Mouse (Mus musculus): Measurements from ENCODE around the gene Gm20696. TPM values are rescaled to one million over a fixed set of nuclear protein-coding genes. Genes with fewer than 3 reads are reported as not detected.

Gm20696 gene
- polyA plus RNA-seq, 1 experiment = 0.24 TPM

GRCm38 (mm10) chr6:99527457-99528105 lies 139.0 kb downstream of the Gm20696 start:
- DNase-seq (ENCODE audit: low read depth, low spot score) = no peak
- WGBS = 87% methylated on average over 6 of the region's 6 CpGs

GRCm38 (mm10) chr6:99525351-99525750 lies 141.2 kb downstream of the Gm20696 start:
- WGBS = 51% methylated on average over 8 of the region's 8 CpGs
- no peak for DNase-seq (ENCODE audit: low read depth, low spot score)

DNA sequence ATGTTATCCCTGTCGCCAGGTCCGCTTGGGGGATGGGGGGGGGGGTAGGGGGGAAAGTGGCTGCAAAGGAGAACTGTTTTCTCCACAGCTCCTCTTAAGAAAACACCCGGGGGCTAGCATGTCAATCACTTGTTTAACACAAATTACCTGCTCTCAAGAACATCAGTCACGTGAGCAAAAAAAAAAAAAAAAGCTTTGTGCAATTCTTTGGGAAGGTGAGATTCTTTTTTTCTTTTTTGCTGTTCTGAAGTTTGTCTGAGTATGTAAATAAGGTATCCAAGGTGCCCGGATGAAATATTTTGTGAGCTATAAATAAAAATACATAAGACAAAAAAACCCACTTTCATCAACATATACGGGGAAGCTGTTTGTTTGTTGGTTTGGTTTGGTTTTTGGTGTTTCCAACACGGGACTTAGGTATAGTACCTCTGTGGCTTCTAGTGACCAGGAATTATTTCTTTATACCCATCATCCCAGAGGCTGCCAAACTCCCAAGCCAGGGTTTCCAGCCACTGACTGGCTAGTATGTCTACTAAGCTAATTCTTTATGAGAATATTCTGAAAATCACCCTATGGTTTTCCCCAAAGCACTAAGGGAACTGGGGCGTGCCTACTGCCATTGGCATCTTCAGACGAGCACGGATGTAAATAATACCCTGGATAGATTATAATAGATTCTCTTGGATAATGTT lies 142.8 kb downstream of the Gm20696 start:
- no peak for DNase-seq (ENCODE audit: low read depth, low spot score)
- WGBS = 21% methylated on average over 10 of the region's 10 CpGs

DNA sequence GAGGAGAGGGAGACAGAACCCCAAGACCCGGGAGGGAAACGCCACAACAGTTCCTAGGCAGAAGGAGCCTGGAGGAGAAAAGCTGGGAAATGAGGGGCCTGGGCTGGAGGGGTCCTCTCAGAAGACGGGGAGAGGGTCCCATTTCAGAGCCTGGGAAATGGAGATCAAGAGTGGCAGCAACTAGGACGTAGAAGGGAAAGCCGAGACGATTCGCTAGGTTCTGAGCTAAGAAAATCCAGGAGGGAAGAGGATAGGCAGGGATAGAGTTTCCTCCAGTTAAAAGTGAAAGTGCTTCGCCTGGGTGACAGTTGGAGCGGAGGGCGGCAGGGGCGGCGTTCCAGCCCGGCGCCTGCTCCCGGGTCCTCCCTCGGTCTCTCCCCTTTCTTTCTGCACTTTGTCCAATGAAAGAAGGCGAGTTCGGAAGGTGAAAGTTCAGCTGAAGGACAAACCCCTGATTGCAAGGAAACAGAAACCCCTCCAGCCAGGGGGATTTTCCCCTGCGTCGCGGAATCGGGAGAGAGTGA lies 143.4 kb downstream of the Gm20696 start:
- DNase-seq (ENCODE audit: low read depth, low spot score) = no peak
- WGBS = under 1% methylated on average over 22 of the region's 22 CpGs

- WGBS = under 1% methylated on average over 72 of the region's 72 CpGs
- no peak for DNase-seq (ENCODE audit: low read depth, low spot score)
These were observed 144.1 kb downstream of the Gm20696 start, which contains the start of gene Foxp1 for GRCm38 (mm10) chr6:99522359-99523108. Gene Foxp1, minus strand, starts transcription at chr6:99522721.

GRCm38 (mm10) chr6:99521641-99522358 lies 144.8 kb downstream of the Gm20696 start:
- DNase-seq (ENCODE audit: low read depth, low spot score) = no peak

GRCm38 (mm10) chr6:99521038-99521640 lies 145.5 kb downstream of the Gm20696 start:
- no peak for DNase-seq (ENCODE audit: low read depth, low spot score)
- WGBS = under 1% methylated on average over 50 of the region's 54 CpGs

More at GRCm38 (mm10) chr6:99521641-99522358, 144.8 kb downstream of the Gm20696 start:
- under 1% methylated on average over 64 of the region's 64 CpGs for WGBS

GRCm38 (mm10) chr6:99520676-99521037 lies 145.9 kb downstream of the Gm20696 start:
- no peak for DNase-seq (ENCODE audit: low read depth, low spot score)
- under 1% methylated on average over 26 of the region's 27 CpGs for WGBS

- WGBS = 7% methylated on average over 38 of the region's 38 CpGs
These were observed 146.6 kb downstream of the Gm20696 start for GRCm38 (mm10) chr6:99519806-99520675.

DNA sequence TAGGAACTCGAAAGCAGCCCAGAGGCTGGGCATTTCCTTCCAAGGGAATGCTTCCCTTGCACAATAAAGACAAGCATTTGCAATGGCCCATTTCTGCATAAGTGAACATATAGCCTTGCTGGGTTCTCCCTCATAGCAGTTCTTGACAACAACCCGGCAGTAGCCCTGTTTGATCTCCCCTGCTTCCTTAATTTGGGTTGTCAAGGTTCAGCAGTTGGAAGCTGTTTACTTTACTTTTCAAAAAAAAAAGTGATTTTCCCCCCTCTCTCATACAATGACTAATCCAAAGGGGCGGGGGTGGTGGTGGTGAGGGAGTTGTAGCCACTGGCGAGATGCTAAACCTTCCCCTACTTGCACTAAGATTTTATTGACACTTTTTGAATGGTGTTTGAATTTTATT lies 147.5 kb downstream of the Gm20696 start:
- 23% methylated on average over 4 of the region's 4 CpGs for WGBS
- DNase-seq (ENCODE audit: low read depth, low spot score) = no peak

More at GRCm38 (mm10) chr6:99519806-99520675, 146.6 kb downstream of the Gm20696 start:
- no peak for DNase-seq (ENCODE audit: low read depth, low spot score)

- no peak for DNase-seq (ENCODE audit: low read depth, low spot score)
- 70% methylated on average over 7 of the region's 7 CpGs for WGBS
These were observed 150.9 kb downstream of the Gm20696 start for GRCm38 (mm10) chr6:99515667-99516199.

- no peak for DNase-seq (ENCODE audit: low read depth, low spot score)
- WGBS = 68% methylated on average over 6 of the region's 6 CpGs
These were observed 154.7 kb downstream of the Gm20696 start for GRCm38 (mm10) chr6:99511862-99512261.

GRCm38 (mm10) chr6:99509189-99509592 lies 157.4 kb downstream of the Gm20696 start:
- WGBS = 72% methylated on average over 9 of the region's 9 CpGs
- no peak for DNase-seq (ENCODE audit: low read depth, low spot score)

DNA sequence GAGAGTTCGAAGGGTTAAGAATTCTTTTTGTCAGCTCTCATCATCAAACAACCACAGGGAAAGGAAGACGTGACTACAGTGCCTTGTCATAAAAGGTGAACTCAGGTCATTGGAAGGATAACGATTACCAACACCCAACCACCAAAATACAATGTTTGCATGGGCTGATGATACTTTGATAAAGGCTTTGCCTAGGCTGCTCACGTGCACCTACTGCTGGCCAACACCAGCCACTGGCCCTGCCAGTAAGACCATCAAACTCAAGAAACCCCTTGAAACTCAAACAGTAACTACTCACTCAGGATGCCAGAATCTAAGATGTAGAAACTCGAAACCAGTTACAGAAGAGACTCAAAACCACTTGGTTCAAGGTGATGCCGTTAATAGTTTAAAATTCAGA lies 159.8 kb downstream of the Gm20696 start:
- 65% methylated on average over 6 of the region's 6 CpGs for WGBS

GRCm38 (mm10) chr6:99503741-99504140 lies 162.9 kb downstream of the Gm20696 start:
- no peak for DNase-seq (ENCODE audit: low read depth, low spot score)
- WGBS = 89% methylated on average over 1 of the region's 1 CpGs

More for the DNA sequence above, 159.8 kb downstream of the Gm20696 start:
- DNase-seq (ENCODE audit: low read depth, low spot score) = no peak

DNA sequence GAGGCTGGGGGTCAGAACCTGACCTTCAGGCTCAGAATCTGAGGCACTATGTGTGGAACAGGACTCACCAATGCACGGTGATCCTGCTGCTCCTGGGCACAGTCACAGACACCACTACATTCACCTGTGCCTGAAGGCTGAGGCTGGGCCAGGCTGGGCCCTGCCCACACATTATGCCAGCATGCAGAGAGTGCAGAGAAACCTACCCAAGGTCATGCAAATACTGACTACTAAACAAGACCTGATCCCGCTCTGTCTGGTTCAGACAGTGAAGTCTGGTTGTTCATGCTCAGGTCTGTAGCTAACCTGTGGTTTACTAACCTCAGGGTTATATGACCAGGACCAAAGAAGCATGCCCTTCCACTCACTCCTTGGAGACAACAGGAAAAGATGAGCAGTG lies 163.9 kb downstream of the Gm20696 start:
- WGBS = 56% methylated on average over 2 of the region's 2 CpGs
- DNase-seq (ENCODE audit: low read depth, low spot score) = no peak

DNA sequence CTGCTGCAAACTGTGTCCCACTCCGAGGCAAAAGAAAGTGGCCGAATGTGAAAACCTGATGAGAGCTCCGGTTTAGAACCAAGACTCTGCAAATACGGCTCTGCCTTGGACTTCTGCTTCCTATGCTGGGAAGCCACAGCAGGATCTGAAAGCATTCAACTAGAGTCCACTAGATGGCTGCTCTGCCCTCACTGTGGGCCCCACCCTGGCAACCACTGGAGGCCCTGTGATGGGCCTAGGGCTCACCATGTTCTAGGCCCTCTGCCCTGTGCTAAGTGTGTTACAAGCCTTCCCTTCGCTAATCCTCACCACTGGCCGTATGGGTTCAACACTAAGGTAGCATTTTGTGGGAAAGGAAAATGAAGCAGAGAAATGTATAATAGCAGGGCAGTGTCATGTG lies 164.3 kb downstream of the Gm20696 start:
- WGBS = 84% methylated on average over 6 of the region's 6 CpGs
- no peak for DNase-seq (ENCODE audit: low read depth, low spot score)
